Mouse (Mus musculus): ENCODE results near the gene Adam17. TPM values are rescaled to one million over a fixed set of nuclear protein-coding genes. Genes with fewer than 3 reads are reported as not detected.
A peak's percentile ranks its signal among the peaks of the same experiment; 100 is the strongest.

Adam17 gene
- polyA plus RNA-seq, 1 experiment from 2014 or later, result 16.8 TPM

- Histone ChIP-seq H3K27me3 (ENCODE audit: control insufficient read depth, insufficient read depth, low read length) (no peaks in the 10 kb centered on the region), H3K9ac (replicated peaks; ENCODE audit: low read depth, low read length) (peak overlapping the region; percentile 80), H3K27ac (ENCODE audit: low read depth, low read length) (peak overlapping the region; percentile 75), H3K36me3 (ENCODE audit: control insufficient read depth, insufficient read depth, low read length) (no peaks in the 10 kb centered on the region), H3K4me2 (ENCODE audit: low read depth, low read length) (peak overlapping the region; percentile 81), H3K9me3 (ENCODE audit: control insufficient read depth, low read length) (no peaks in the 10 kb centered on the region), H3K4me3 (ENCODE audit: low read depth, low read length) (peak overlapping the region; percentile 82), H3K4me1 (ENCODE audit: control insufficient read depth, insufficient read depth, low read length) (peaks cover 17% of the 10 kb centered on the region)
- WGBS, result under 1% methylated on average over 47 of the region's 47 CpGs
- peak; percentile 86 for ATAC-seq (ENCODE audit: low read depth)
Observed at GRCm38 (mm10) chr12:21285508-21286242, 87.8 kb downstream of the Adam17 start.

- Histone ChIP-seq H3K4me2 (ENCODE audit: low read depth, low read length) (peak within 1 kb of the TSS; percentile 81), H3K4me3 (ENCODE audit: low read depth, low read length) (peak within 1 kb of the TSS; percentile 82), H3K4me1 (ENCODE audit: control insufficient read depth, insufficient read depth, low read length) (peaks cover 17% of the 10 kb centered on the region), H3K9me3 (ENCODE audit: control insufficient read depth, low read length) (no peaks in the 10 kb centered on the region), H3K9ac (replicated peaks; ENCODE audit: low read depth, low read length) (peak within 1 kb of the TSS; percentile 91), H3K27ac (ENCODE audit: low read depth, low read length) (peak within 1 kb of the TSS; percentile 92), H3K27me3 (ENCODE audit: control insufficient read depth, insufficient read depth, low read length) (no peaks in the 10 kb centered on the region), H3K36me3 (ENCODE audit: control insufficient read depth, insufficient read depth, low read length) (no peaks in the 10 kb centered on the region)
- WGBS, result 57% methylated on average over 11 of the region's 11 CpGs
- ATAC-seq (ENCODE audit: low read depth), result no peak
Observed at GRCm38 (mm10) chr12:21284761-21285441, 88.5 kb downstream of the Adam17 start, which contains the start of gene Cpsf3. TSS of gene Cpsf3 (plus strand) at chr12:21285391.

- Histone ChIP-seq H3K9ac (replicated peaks; ENCODE audit: low read depth, low read length) (no peak overlapping the region), H3K27ac (ENCODE audit: low read depth, low read length) (no peak overlapping the region), H3K27me3 (ENCODE audit: control insufficient read depth, insufficient read depth, low read length) (no peaks in the 10 kb centered on the region), H3K36me3 (ENCODE audit: control insufficient read depth, insufficient read depth, low read length) (no peaks in the 10 kb centered on the region), H3K4me3 (ENCODE audit: low read depth, low read length) (no peak overlapping the region), H3K9me3 (ENCODE audit: control insufficient read depth, low read length) (no peaks in the 10 kb centered on the region), H3K4me1 (ENCODE audit: control insufficient read depth, insufficient read depth, low read length) (no peaks in the 10 kb centered on the region), H3K4me2 (ENCODE audit: low read depth, low read length) (no peak overlapping the region)
- WGBS, result 97% methylated on average over 1 of the region's 1 CpGs
- no peak for ATAC-seq (ENCODE audit: low read depth)
Observed at GRCm38 (mm10) chr12:21277352-21277864, 96.0 kb downstream of the Adam17 start.

GRCm38 (mm10) chr12:21274446-21274845 lies 99.0 kb downstream of the Adam17 start:
- Histone ChIP-seq H3K4me3 (ENCODE audit: low read depth, low read length) (no peak overlapping the region), H3K4me1 (ENCODE audit: control insufficient read depth, insufficient read depth, low read length) (no peaks in the 10 kb centered on the region), H3K36me3 (ENCODE audit: control insufficient read depth, insufficient read depth, low read length) (peaks cover 16% of the 10 kb centered on the region; the same call in 1 of the 2 replicates), H3K9ac (replicated peaks; ENCODE audit: low read depth, low read length) (no peak overlapping the region), H3K4me2 (ENCODE audit: low read depth, low read length) (no peak overlapping the region), H3K27ac (ENCODE audit: low read depth, low read length) (no peak overlapping the region), H3K9me3 (ENCODE audit: control insufficient read depth, low read length) (no peaks in the 10 kb centered on the region), H3K27me3 (ENCODE audit: control insufficient read depth, insufficient read depth, low read length) (no peaks in the 10 kb centered on the region)
- ATAC-seq (ENCODE audit: low read depth), result no peak
- WGBS, result 68% methylated on average over 7 of the region's 7 CpGs

Other genes starting within 250 kb of the Adam17 start
- 90.8 and 95.5 TPM in 2 replicates for gene Cpsf3, start 88.2 kb downstream of the Adam17 start, polyA plus RNA-seq (2014; fragmentation: Nextera tagmentation; extraction: Ambion mirVana)
- 40.5 and 40.6 TPM in 2 replicates for gene Itgb1bp1, start 87.3 kb downstream of the Adam17 start, polyA plus RNA-seq (2014; fragmentation: Nextera tagmentation; extraction: Ambion mirVana)
- gene Iah1, start 57.2 kb downstream of the Adam17 start, polyA plus RNA-seq (2014; fragmentation: Nextera tagmentation; extraction: Ambion mirVana), result 26.8 and 34.8 TPM in 2 replicates
- 1,141 and 1,156 TPM in 2 replicates for gene Ywhaq, start 44.0 kb upstream of the Adam17 start, polyA plus RNA-seq (2014; fragmentation: Nextera tagmentation; extraction: Ambion mirVana)